Mouse (Mus musculus): Measurements from ENCODE around the gene Slc2a1. TPM values are rescaled to one million over a fixed set of nuclear protein-coding genes. Genes with fewer than 3 reads are reported as not detected.

The Slc2a1 gene
- total RNA-seq, 1 experiment = 526 TPM

GRCm38 (mm10) chr4:119111410-119111809, 2.9 kb downstream of the Slc2a1 start:
- DNase-seq (ENCODE audit: low read depth, low spot score) = no peak
- in situ Hi-C loops (cut with MboI; ENCODE audit: low sequenced_read_pairs in 2 of 2, unreplicated experiment in 2 of 2) = loop anchor here (5.0 to 25.0 kb wide), 2 partner anchors 99 to 104 kb away; no protein-coding TSS in a partner anchor
- Histone ChIP-seq H3K4me3 (ENCODE audit: insufficient read depth in 1 of 2, low read depth in 1 of 2, low read length in 2 of 2, poor library complexity in 1 of 2, severe bottlenecking in 1 of 2) (peak overlapping the region; percentile 93 to 97), H3K36me3 (ENCODE audit: control insufficient read depth, insufficient read depth, low read length, poor library complexity, severe bottlenecking) (peaks cover 45% of the 10 kb centered on the region), H3K9me3 (ENCODE audit: control insufficient read depth, insufficient read depth, low read depth, low read length) (no peaks in the 10 kb centered on the region), H3K9ac (ENCODE audit: insufficient read depth, low read depth, low read length, poor library complexity, severe bottlenecking) (no peak overlapping the region), H3K4me1 (ENCODE audit: control insufficient read depth in 2 of 2, insufficient read depth in 2 of 2, low read length in 2 of 2, poor library complexity in 1 of 2) (peaks cover 11 to 47% of the 10 kb centered on the region in 2 experiments; a peak in 3 of 4 replicates), H3K27ac (ENCODE audit: insufficient read depth, low read depth, low read length, poor library complexity, severe bottlenecking) (no peak overlapping the region)
- TF ChIP-seq ZNF384 (IDR thresholded peaks at IDR 0.05; ENCODE audit: low read depth, low read length) = no peak

GRCm38 (mm10) chr4:119112256-119112885, 3.9 kb downstream of the Slc2a1 start:
- Histone ChIP-seq H3K9ac (ENCODE audit: insufficient read depth, low read depth, low read length, poor library complexity, severe bottlenecking) (no peak overlapping the region), H3K36me3 (ENCODE audit: control insufficient read depth, insufficient read depth, low read length, poor library complexity, severe bottlenecking) (peaks cover 54% of the 10 kb centered on the region), H3K27ac (ENCODE audit: insufficient read depth, low read depth, low read length, poor library complexity, severe bottlenecking) (no peak overlapping the region), H3K4me1 (ENCODE audit: control insufficient read depth in 2 of 2, insufficient read depth in 2 of 2, low read length in 2 of 2, poor library complexity in 1 of 2) (peaks cover 9 to 54% of the 10 kb centered on the region in 2 experiments; a peak in 3 of 4 replicates), H3K9me3 (ENCODE audit: control insufficient read depth, insufficient read depth, low read depth, low read length) (no peaks in the 10 kb centered on the region), H3K4me3 (ENCODE audit: insufficient read depth in 1 of 2, low read depth in 1 of 2, low read length in 2 of 2, poor library complexity in 1 of 2, severe bottlenecking in 1 of 2) (peak overlapping the region in 1 of 2 experiments; percentile 35; a peak in 2 of 4 replicates)
- no peak for DNase-seq (ENCODE audit: low read depth, low spot score)
- in situ Hi-C loops (cut with MboI; ENCODE audit: low sequenced_read_pairs in 2 of 2, unreplicated experiment in 2 of 2) = loop anchor here (5.0 to 25.0 kb wide), 2 partner anchors 100 to 105 kb away; no protein-coding TSS in a partner anchor
- TF ChIP-seq ZNF384 (IDR thresholded peaks at IDR 0.05; ENCODE audit: low read depth, low read length) = no peak
- no peak for TF ChIP-seq ZC3H11A (IDR thresholded peaks at IDR 0.05; ENCODE audit: borderline replicate concordance, low read depth, low read length)
- no peak for TF ChIP-seq HCFC1 (IDR thresholded peaks at IDR 0.05; ENCODE audit: borderline replicate concordance, insufficient read depth, low read length)
- no peak for TF ChIP-seq CHD2 (IDR thresholded peaks at IDR 0.05; ENCODE audit: low read depth, low read length)
- no peak for TF ChIP-seq MAFK (IDR thresholded peaks at IDR 0.05; ENCODE audit: insufficient read depth, low read depth, low read length)

- H3K27ac ChIP-seq (ENCODE audit: insufficient read depth, low read depth, low read length, poor library complexity, severe bottlenecking) = no peak overlapping the region
- peaks cover 69% of the 10 kb centered on the region for H3K36me3 ChIP-seq (ENCODE audit: control insufficient read depth, insufficient read depth, low read length, poor library complexity, severe bottlenecking)
- TF ChIP-seq HCFC1 (IDR thresholded peaks at IDR 0.05; ENCODE audit: borderline replicate concordance, insufficient read depth, low read length) (no peak), ZC3H11A (IDR thresholded peaks at IDR 0.05; ENCODE audit: borderline replicate concordance, low read depth, low read length) (no peak), CHD2 (IDR thresholded peaks at IDR 0.05; ENCODE audit: low read depth, low read length) (no peak), MAFK (IDR thresholded peaks at IDR 0.05; ENCODE audit: insufficient read depth, low read depth, low read length) (no peak), ZNF384 (IDR thresholded peaks at IDR 0.05; ENCODE audit: low read depth, low read length) (no peak)
- in situ Hi-C loops (cut with MboI; ENCODE audit: low sequenced_read_pairs in 2 of 2, unreplicated experiment in 2 of 2) = loop anchor here in 1 of 2 experiments (25.0 kb wide), 1 partner anchor 103 kb away; no protein-coding TSS in a partner anchor
- no peak overlapping the region for H3K9ac ChIP-seq (ENCODE audit: insufficient read depth, low read depth, low read length, poor library complexity, severe bottlenecking)
- peaks cover 9 to 69% of the 10 kb centered on the region in 2 experiments; a peak in 3 of 4 replicates for H3K4me1 ChIP-seq (ENCODE audit: control insufficient read depth in 2 of 2, insufficient read depth in 2 of 2, low read length in 2 of 2, poor library complexity in 1 of 2)
- H3K4me3 ChIP-seq (ENCODE audit: insufficient read depth in 1 of 2, low read depth in 1 of 2, low read length in 2 of 2, poor library complexity in 1 of 2, severe bottlenecking in 1 of 2) = no peak overlapping the region
- DNase-seq (ENCODE audit: low read depth, low spot score) = no peak
- H3K9me3 ChIP-seq (ENCODE audit: control insufficient read depth, insufficient read depth, low read depth, low read length) = no peaks in the 10 kb centered on the region
These were observed 7.1 kb downstream of the Slc2a1 start for GRCm38 (mm10) chr4:119115611-119116070.

GRCm38 (mm10) chr4:119116336-119116735, 7.8 kb downstream of the Slc2a1 start:
- Histone ChIP-seq H3K27ac (ENCODE audit: insufficient read depth, low read depth, low read length, poor library complexity, severe bottlenecking) (no peak overlapping the region), H3K9ac (ENCODE audit: insufficient read depth, low read depth, low read length, poor library complexity, severe bottlenecking) (no peak overlapping the region), H3K4me1 (ENCODE audit: control insufficient read depth in 2 of 2, insufficient read depth in 2 of 2, low read length in 2 of 2, poor library complexity in 1 of 2) (peaks cover 9 to 72% of the 10 kb centered on the region in 2 experiments; a peak in 3 of 4 replicates), H3K9me3 (ENCODE audit: control insufficient read depth, insufficient read depth, low read depth, low read length) (no peaks in the 10 kb centered on the region), H3K36me3 (ENCODE audit: control insufficient read depth, insufficient read depth, low read length, poor library complexity, severe bottlenecking) (peaks cover 71% of the 10 kb centered on the region), H3K4me3 (ENCODE audit: insufficient read depth in 1 of 2, low read depth in 1 of 2, low read length in 2 of 2, poor library complexity in 1 of 2, severe bottlenecking in 1 of 2) (no peak overlapping the region)
- in situ Hi-C loops (cut with MboI; ENCODE audit: low sequenced_read_pairs in 2 of 2, unreplicated experiment in 2 of 2) = loop anchor here in 1 of 2 experiments (25.0 kb wide), 1 partner anchor 104 kb away; no protein-coding TSS in a partner anchor
- DNase-seq (ENCODE audit: low read depth, low spot score) = no peak
- TF ChIP-seq ZC3H11A (IDR thresholded peaks at IDR 0.05; ENCODE audit: borderline replicate concordance, low read depth, low read length) (no peak), HCFC1 (IDR thresholded peaks at IDR 0.05; ENCODE audit: borderline replicate concordance, insufficient read depth, low read length) (no peak), MAFK (IDR thresholded peaks at IDR 0.05; ENCODE audit: insufficient read depth, low read depth, low read length) (no peak), CHD2 (IDR thresholded peaks at IDR 0.05; ENCODE audit: low read depth, low read length) (no peak), ZNF384 (IDR thresholded peaks at IDR 0.05; ENCODE audit: low read depth, low read length) (no peak)
